Mouse (Mus musculus): ENCODE results near the gene Hmgb1. TPM values are rescaled to one million over a fixed set of nuclear protein-coding genes. Genes with fewer than 3 reads are reported as not detected.
"Not testable (repeated sequence)": the region's sequence is repeated elsewhere in the genome, so short reads cannot be mapped to it uniquely, and the experiment has no call there.

Gene Hmgb1
- polyA plus RNA-seq, 1 experiment = 15.2 TPM

DNA sequence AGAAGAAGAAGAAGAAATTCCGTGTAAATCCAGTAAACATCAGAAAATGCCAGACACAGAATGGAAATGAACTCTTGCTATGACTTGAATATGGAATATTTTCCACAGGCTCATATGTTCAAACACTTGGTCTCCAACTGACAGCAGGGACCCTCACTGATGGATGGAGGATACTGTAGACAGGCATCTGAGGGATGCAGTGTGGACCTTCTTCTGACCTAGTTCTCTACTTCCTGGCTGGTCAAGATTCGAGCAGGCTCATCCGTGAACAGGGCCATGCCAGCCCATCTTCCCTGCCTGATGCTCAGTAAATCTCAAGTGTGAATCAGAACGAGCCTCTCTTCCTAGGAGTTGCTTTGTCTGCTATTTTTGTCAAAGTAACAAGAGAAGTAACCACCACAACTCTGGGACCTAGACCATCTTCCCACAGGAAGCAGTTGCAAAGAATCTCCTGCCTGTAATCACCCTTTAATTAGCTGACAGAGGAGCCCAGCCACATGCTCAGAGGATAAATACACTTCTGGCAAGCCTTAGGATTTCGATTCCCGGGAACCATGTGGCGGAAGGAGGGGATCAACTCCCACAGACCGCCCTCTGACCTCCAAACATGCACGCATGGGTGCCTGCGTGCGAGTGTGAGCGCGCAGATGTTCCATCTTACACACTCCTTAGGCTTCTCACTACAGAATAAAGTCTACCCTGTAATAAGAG lies 32.1 kb downstream of the Hmgb1 start:
- TF ChIP-seq CTCF (IDR thresholded peaks at IDR 0.05; ENCODE audit: control insufficient read depth, insufficient read depth, insufficient replicate concordance, low read depth, low read length) (no peak), POLR2A (IDR thresholded peaks at IDR 0.05; ENCODE audit: control insufficient read depth, low read depth, low read length) (no peak)
- H3K4me3 ChIP-seq (ENCODE audit: control insufficient read depth, low read depth, low read length) = no peak overlapping the region
- H3K4me1 ChIP-seq (ENCODE audit: control insufficient read depth, insufficient read depth, low read length) = no peaks in the 10 kb centered on the region; the same call in 1 of the 2 replicates
- H3K27me3 ChIP-seq (ENCODE audit: control insufficient read depth, insufficient read depth, low read length) = no peaks in the 10 kb centered on the region
- no peaks in the 10 kb centered on the region for H3K36me3 ChIP-seq (ENCODE audit: control insufficient read depth, insufficient read depth, low read length)
- H3K27ac ChIP-seq (ENCODE audit: control insufficient read depth, insufficient read depth, low read depth, low read length) = peak overlapping the region; percentile 30; the same call in 1 of the 2 replicates

GRCm38 (mm10) chr5:149150882-149151281 lies 33.4 kb downstream of the Hmgb1 start:
- no peak overlapping the region for H3K4me3 ChIP-seq (ENCODE audit: control insufficient read depth, low read depth, low read length)
- no peaks in the 10 kb centered on the region; the same call in 1 of the 2 replicates for H3K4me1 ChIP-seq (ENCODE audit: control insufficient read depth, insufficient read depth, low read length)
- TF ChIP-seq CTCF (IDR thresholded peaks at IDR 0.05; ENCODE audit: control insufficient read depth, insufficient read depth, insufficient replicate concordance, low read depth, low read length) (no peak), POLR2A (IDR thresholded peaks at IDR 0.05; ENCODE audit: control insufficient read depth, low read depth, low read length) (no peak)
- no peaks in the 10 kb centered on the region for H3K27me3 ChIP-seq (ENCODE audit: control insufficient read depth, insufficient read depth, low read length)
- no peaks in the 10 kb centered on the region for H3K36me3 ChIP-seq (ENCODE audit: control insufficient read depth, insufficient read depth, low read length)
- no peak overlapping the region for H3K27ac ChIP-seq (ENCODE audit: control insufficient read depth, insufficient read depth, low read depth, low read length)

DNA sequence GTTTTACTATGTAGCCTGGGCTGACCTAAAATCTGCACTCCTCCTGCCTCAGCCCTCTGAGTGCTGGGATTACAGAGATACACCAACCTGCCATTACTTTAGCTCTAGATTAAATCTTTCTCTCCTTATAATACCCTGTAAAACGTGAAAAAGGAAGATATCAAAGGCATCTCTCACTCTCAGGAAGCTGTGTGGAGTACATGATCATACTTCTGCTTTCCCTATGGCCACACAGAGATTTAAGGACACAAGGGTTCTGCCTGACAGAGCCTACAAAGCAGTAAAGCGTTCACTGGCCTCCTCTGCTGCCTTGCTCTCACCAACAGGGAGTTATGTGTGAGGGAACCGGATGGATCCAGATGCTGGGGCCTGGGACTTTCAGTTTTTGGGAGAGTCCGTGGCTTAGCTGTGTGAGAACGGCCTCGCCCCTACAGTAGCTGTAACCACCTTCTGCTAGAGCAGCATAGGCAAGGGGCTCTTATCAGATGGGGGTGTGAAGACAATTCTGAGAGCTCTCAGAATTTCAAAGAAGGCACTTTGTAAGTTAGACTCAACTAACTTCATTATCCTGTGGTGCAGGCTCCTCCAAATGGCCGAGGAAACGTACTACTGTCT lies 36.8 kb downstream of the Hmgb1 start:
- no peaks in the 10 kb centered on the region; the same call in 1 of the 2 replicates for H3K4me1 ChIP-seq (ENCODE audit: control insufficient read depth, insufficient read depth, low read length)
- H3K4me3 ChIP-seq (ENCODE audit: control insufficient read depth, low read depth, low read length) = peak overlapping the region; percentile 7
- no peaks in the 10 kb centered on the region for H3K36me3 ChIP-seq (ENCODE audit: control insufficient read depth, insufficient read depth, low read length)
- TF ChIP-seq CTCF (IDR thresholded peaks at IDR 0.05; ENCODE audit: control insufficient read depth, insufficient read depth, insufficient replicate concordance, low read depth, low read length) = no peak
- TF ChIP-seq POLR2A (IDR thresholded peaks at IDR 0.05; ENCODE audit: control insufficient read depth, low read depth, low read length) = no peak
- no peak overlapping the region for H3K27ac ChIP-seq (ENCODE audit: control insufficient read depth, insufficient read depth, low read depth, low read length)
- H3K27me3 ChIP-seq (ENCODE audit: control insufficient read depth, insufficient read depth, low read length) = no peaks in the 10 kb centered on the region

- H3K27me3 ChIP-seq (ENCODE audit: control insufficient read depth, insufficient read depth, low read length) = no peaks in the 10 kb centered on the region
- TF ChIP-seq CTCF (IDR thresholded peaks at IDR 0.05; ENCODE audit: control insufficient read depth, insufficient read depth, insufficient replicate concordance, low read depth, low read length) (no peak), POLR2A (IDR thresholded peaks at IDR 0.05; ENCODE audit: control insufficient read depth, low read depth, low read length) (no peak)
- H3K27ac ChIP-seq (ENCODE audit: control insufficient read depth, insufficient read depth, low read depth, low read length) = peak overlapping the region; percentile 23; the same call in 1 of the 2 replicates
- H3K36me3 ChIP-seq (ENCODE audit: control insufficient read depth, insufficient read depth, low read length) = no peaks in the 10 kb centered on the region
- no peaks in the 10 kb centered on the region for H3K4me1 ChIP-seq (ENCODE audit: control insufficient read depth, insufficient read depth, low read length)
- H3K4me3 ChIP-seq (ENCODE audit: control insufficient read depth, low read depth, low read length) = peak overlapping the region; percentile 75
Observed at GRCm38 (mm10) chr5:149146691-149147090, 37.6 kb downstream of the Hmgb1 start.

- Histone ChIP-seq H3K4me1 (ENCODE audit: control insufficient read depth, insufficient read depth, low read length) (no peaks in the 10 kb centered on the region), H3K4me3 (ENCODE audit: control insufficient read depth, low read depth, low read length) (no peak overlapping the region), H3K27ac (ENCODE audit: control insufficient read depth, insufficient read depth, low read depth, low read length) (no peak overlapping the region), H3K36me3 (ENCODE audit: control insufficient read depth, insufficient read depth, low read length) (no peaks in the 10 kb centered on the region), H3K27me3 (ENCODE audit: control insufficient read depth, insufficient read depth, low read length) (no peaks in the 10 kb centered on the region)
- TF ChIP-seq POLR2A (IDR thresholded peaks at IDR 0.05; ENCODE audit: control insufficient read depth, low read depth, low read length) (no peak), CTCF (IDR thresholded peaks at IDR 0.05; ENCODE audit: control insufficient read depth, insufficient read depth, insufficient replicate concordance, low read depth, low read length) (no peak)
Observed at GRCm38 (mm10) chr5:149143766-149144375, 40.4 kb downstream of the Hmgb1 start.

- not testable (repeated sequence) for H3K4me1 ChIP-seq (ENCODE audit: control insufficient read depth, insufficient read depth, low read length); H3K27ac ChIP-seq (ENCODE audit: control insufficient read depth, insufficient read depth, low read depth, low read length); H3K4me3 ChIP-seq (ENCODE audit: control insufficient read depth, low read depth, low read length); H3K36me3 ChIP-seq (ENCODE audit: control insufficient read depth, insufficient read depth, low read length); H3K27me3 ChIP-seq (ENCODE audit: control insufficient read depth, insufficient read depth, low read length)
Observed at GRCm38 (mm10) chr5:149141155-149141554, 43.1 kb downstream of the Hmgb1 start.

GRCm38 (mm10) chr5:149140336-149140735 lies 44.0 kb downstream of the Hmgb1 start:
- Histone ChIP-seq H3K4me1 (ENCODE audit: control insufficient read depth, insufficient read depth, low read length) (no peaks in the 10 kb centered on the region; the same call in 1 of the 2 replicates), H3K36me3 (ENCODE audit: control insufficient read depth, insufficient read depth, low read length) (no peaks in the 10 kb centered on the region), H3K27ac (ENCODE audit: control insufficient read depth, insufficient read depth, low read depth, low read length) (no peak overlapping the region), H3K27me3 (ENCODE audit: control insufficient read depth, insufficient read depth, low read length) (no peaks in the 10 kb centered on the region), H3K4me3 (ENCODE audit: control insufficient read depth, low read depth, low read length) (peak overlapping the region; percentile 57; the same call in 1 of the 2 replicates)
- TF ChIP-seq CTCF (IDR thresholded peaks at IDR 0.05; ENCODE audit: control insufficient read depth, insufficient read depth, insufficient replicate concordance, low read depth, low read length) (no peak), POLR2A (IDR thresholded peaks at IDR 0.05; ENCODE audit: control insufficient read depth, low read depth, low read length) (no peak)

DNA sequence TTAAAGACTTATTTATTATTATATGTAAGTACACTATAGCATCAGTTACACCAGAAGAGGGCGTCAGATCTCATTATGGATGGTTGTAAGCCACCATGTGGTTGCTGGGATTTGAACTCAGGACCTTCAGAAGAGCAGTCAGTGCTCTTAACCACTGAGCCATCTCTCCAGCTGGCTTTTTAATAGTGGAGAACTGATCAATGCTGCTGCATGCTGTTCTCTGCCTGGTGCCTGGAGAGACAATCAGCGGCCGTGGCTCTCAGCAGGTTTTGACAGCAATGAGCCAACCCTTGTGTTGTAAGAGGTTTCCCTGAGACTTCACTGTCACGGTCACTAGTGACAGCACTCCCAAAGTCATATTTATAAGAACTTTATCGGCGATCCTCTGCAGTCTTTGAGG lies 46.2 kb downstream of the Hmgb1 start:
- not testable (repeated sequence) for H3K4me3 ChIP-seq (ENCODE audit: control insufficient read depth, low read depth, low read length); H3K27ac ChIP-seq (ENCODE audit: control insufficient read depth, insufficient read depth, low read depth, low read length); H3K36me3 ChIP-seq (ENCODE audit: control insufficient read depth, insufficient read depth, low read length); H3K27me3 ChIP-seq (ENCODE audit: control insufficient read depth, insufficient read depth, low read length); H3K4me1 ChIP-seq (ENCODE audit: control insufficient read depth, insufficient read depth, low read length)
